Mouse (Mus musculus) bone marrow macrophage, adult 2 months (primary cell): ENCODE measurements around the gene Cbln1.

Source experiments
- CTCF ChIP-seq: IDR thresholded peaks from 2 replicates; pipeline ENCODE4 v1.5.1; 2012; ENCODE audit warnings: low read depth, mild to moderate bottlenecking, low read length, moderate library complexity
- POLR2A ChIP-seq: IDR thresholded peaks from 2 replicates; pipeline ENCODE4 v1.6.1; 2012; ENCODE audit warnings: mild to moderate bottlenecking, low read depth, low read length, borderline replicate concordance

DNA sequence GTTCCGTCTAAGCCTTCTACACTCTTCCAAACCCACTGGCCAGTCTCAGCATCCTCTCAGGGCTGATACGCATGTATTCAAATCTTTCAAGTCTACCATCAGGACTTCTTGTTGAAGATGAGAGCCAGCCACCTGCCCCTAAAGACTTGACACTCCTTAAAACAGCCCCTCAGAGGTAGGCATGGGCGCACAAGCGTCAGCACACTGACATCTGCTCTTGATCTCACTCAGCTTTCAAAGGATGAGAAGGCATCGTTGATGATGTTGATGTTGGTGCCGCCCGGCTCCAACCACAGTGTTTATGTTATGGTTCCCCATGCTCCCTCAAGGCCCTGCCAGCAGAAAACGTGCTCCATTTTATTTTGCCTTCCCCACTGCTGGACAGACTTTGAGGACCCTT lies 50.7 kb downstream of the Cbln1 start:
- TF ChIP-seq POLR2A = no peak
- no peak for TF ChIP-seq CTCF
